ENCODE assay signal across 10 mouse cellular contexts in genomic region chr7:133632476-133632875, GRCm38 (mm10). TPM values are rescaled to one million over a fixed set of nuclear protein-coding genes. Genes with fewer than 3 reads are reported as not detected.
DNase-seq lines count a peak whose midpoint lies in the region; ATAC-seq lines count a peak whose summit lies in the region.
"Had no signal": no experiment of that assay in that cellular context is flagged by ENCODE, and none has a peak within 500 bp of the region (broad histone marks: within the 10 kb centered on the region; RNA-seq: fewer than 3 reads in every experiment).

No protein-coding gene starts in this region.

- DNase-seq in gastrocnemius, adult 18-20 months (ENCODE audit: low spot score), result peak; percentile 46
- no peak for DNase-seq in gastrocnemius, postnatal 25 days
- DNase-seq in 3T3-L1 (ENCODE audit: low read depth, low spot score) (peak; percentile 68), ZHBTc4 (ENCODE audit: low read depth, low spot score) (peak; percentile 78)
- peak; percentile 80 for DNase-seq in embryo, embryonic 10.5 days (ENCODE audit: low spot score)
- peak; percentile 77 for DNase-seq in layer of hippocampus, adult 11-12 months (ENCODE audit: low spot score)
- peak; percentile 52 for DNase-seq in thymus, postnatal 0 days (ENCODE audit: low spot score)

- 0 out of 2 replicates have a peak, but pooled peaks have one; percentile 33 for ATAC-seq in megakaryocyte, adult 5-6 weeks (ENCODE audit: poor library complexity, severe bottlenecking)

RNA-seq across cellular contexts. Expression of gene Edrf1, which starts 4.9 kb away (rescaled TPM):
- total RNA-seq in gastrocnemius, adult 18-20 months (2021), result 1 to 10 TPM; 7.8 to 8.3 TPM
- total RNA-seq in gastrocnemius, postnatal 25 days (2021), result 1 to 10 TPM; 7.7 to 9.6 TPM
- 10.3 and 10.5 TPM in 2 replicates for total RNA-seq in megakaryocyte, adult 5-6 weeks (2015)
- 14.6 and 24.0 TPM in 2 replicates for total RNA-seq in megakaryocyte, adult 5-6 weeks (2017)
- polyA plus RNA-seq in thymus, postnatal 0 days (2015; fragmentation: Nextera tagmentation; extraction: Ambion mirVana), result 17.6 and 18.7 TPM in 2 replicates

RNA-seq across cellular contexts. Expression of gene Tex36, which starts 30.5 kb away (rescaled TPM):
- not detected for total RNA-seq in gastrocnemius, adult 18-20 months (2021)
- not detected for total RNA-seq in gastrocnemius, postnatal 25 days (2021)
- not detected in 2 replicates for total RNA-seq in megakaryocyte, adult 5-6 weeks (2015)
- not detected in 2 replicates for total RNA-seq in megakaryocyte, adult 5-6 weeks (2017)
- polyA plus RNA-seq in thymus, postnatal 0 days (2015; fragmentation: Nextera tagmentation; extraction: Ambion mirVana), result not detected in 2 replicates
- total RNA-seq: adrenal gland, postnatal 4 days had no signal
- polyA plus RNA-seq: large intestine, adult 2 months had no signal

RNA-seq across cellular contexts. Expression of gene Mmp21, which starts 47.4 kb away (rescaled TPM):
- total RNA-seq in gastrocnemius, adult 18-20 months (2021), result not detected
- total RNA-seq in gastrocnemius, postnatal 25 days (2021), result not detected
- total RNA-seq in megakaryocyte, adult 5-6 weeks (2015), result not detected in 2 replicates
- total RNA-seq in megakaryocyte, adult 5-6 weeks (2017), result not detected in 2 replicates
- 0.07 and 0.09 TPM in 2 replicates for polyA plus RNA-seq in thymus, postnatal 0 days (2015; fragmentation: Nextera tagmentation; extraction: Ambion mirVana)
- total RNA-seq: adrenal gland, postnatal 4 days had no signal
- polyA plus RNA-seq: large intestine, adult 2 months had no signal
